Mouse (Mus musculus) urinary bladder, adult 18-20 months (tissue): ENCODE data around the gene Rgs3.

ENCODE experiments used
- DNase-seq, 2 experiments: peaks; one replicate each; pipeline ENCODE4 v3.0.0; 2022; ENCODE audit warnings: low spot score in 2 of 2, mixed read lengths in 2 of 2

The Rgs3 gene

GRCm38 (mm10) chr4:62605856-62606541 is 46.4 kb downstream of the Rgs3 start:
- DNase-seq, result no peak

DNA sequence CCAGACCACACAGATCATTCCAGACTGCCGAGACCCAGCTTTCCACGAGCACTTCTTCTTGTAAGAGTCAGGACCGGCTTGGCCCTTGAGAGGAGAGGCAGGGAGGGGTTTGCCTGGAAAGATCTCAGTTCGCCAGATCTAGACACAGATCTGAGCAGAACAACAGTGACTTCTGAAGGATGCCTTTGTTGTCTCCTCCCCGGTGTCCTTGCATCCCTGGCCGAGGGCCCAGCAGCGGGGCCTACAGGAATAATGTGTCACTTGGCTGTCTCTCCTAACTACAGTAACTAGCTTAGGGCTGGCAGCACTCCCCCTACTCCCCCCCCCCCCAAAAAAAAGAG is 46.9 kb downstream of the Rgs3 start:
- DNase-seq, result no peak

DNA sequence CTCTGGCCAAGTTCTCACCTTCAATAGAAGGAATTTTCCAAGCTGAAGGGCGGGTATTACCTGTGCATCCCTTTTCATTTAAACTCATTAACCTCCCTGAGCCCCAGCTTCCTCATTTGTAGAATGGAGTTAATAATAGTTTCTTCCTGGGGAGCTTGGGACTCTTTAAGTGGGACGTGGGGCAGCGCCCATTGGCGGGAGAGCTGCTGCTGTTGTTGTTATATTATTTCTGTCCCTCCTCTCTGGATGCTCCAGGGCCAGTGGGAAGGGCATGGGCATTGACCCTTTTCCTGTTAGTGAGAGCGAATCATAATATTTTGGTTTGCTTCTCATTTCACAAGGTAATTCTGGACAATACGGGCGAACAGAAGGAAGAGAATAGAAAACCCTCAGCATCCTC is 47.3 kb downstream of the Rgs3 start:
- no peak for DNase-seq

GRCm38 (mm10) chr4:62607345-62607744 is 47.7 kb downstream of the Rgs3 start:
- DNase-seq, result no peak

DNA sequence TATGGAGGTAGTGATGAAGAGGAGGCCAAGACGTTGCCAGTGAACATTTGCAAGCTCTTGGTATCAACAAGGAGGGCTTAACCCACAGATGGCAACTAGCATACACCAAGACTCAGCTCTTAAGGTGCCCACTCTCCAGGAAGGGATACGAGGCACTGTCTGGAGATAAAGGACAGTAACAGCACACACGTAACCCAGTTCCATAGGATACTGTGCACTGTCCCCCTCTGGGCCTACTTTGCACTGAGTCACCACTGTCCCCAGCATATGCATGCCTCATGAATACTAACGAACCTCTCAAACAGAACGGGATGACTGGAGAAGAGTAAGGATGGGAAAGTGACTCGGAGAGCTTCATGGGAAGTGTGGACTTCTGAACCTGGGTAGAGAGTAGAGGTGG is 48.2 kb downstream of the Rgs3 start:
- no peak for DNase-seq

DNA sequence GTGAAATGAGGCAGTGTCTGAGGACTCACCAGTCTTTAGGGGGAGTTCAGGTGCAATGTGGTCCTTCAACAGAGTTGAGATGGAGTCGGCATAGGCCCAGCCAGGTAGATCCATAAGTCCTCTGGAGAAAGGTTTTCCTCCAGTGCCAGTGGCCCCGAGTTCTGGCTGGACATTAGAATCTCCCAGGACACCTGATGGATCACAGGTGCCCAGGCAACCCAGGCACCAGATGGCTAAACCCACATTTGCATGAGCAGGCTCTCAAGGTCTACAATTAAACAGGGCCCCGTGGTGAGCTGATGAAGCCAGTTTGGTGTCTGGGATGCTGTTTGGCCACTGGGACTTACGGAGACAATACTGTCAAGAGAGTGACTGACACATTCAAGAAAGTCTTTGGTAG is 49.7 kb downstream of the Rgs3 start:
- no peak for DNase-seq

- DNase-seq, result no peak
These were observed 50.6 kb downstream of the Rgs3 start for GRCm38 (mm10) chr4:62610142-62610675.

DNA sequence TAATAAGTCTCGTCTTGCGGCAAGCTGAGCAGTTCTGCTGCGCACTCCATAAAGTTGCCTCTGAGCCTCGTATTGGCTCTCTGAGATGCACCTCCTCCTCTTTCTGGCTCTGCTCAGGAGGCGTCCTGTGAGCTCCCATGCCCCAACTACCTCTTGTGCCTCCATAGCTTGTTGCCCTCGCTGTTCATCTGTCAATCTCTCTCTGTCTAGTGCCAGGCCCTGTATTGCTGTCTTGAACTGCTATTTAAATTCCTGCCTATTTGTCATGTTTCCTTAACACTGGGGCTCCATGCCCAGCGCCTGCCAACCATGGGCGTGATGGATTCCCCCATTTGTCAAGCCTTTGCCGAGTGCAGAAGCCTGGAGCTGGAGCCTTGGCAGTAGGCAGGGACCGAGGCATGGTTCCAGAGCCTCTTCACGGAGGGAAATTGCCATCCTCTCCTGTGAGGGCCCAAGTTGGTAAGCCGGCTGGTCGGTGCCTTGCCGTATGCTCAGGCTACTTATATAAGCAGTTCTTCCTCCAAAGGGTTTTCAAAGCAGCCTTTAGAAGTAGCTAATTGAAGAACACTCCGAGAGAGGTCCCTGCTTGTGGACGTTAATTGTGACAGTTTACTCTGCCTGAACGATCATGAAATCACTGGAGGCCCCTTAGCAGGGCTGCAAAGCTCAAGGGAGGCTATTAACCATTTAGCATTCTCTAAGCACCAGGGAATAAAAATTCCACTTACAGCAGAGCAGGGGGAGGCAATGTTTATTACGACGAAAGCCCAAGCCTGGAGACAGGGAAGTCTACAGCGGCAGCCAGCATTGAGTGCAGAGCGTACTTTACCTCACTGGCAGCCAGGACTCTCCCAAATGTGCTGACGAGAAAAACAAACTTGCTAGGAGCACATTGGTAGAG is 53.2 kb downstream of the Rgs3 start:
- DNase-seq, result no peak

DNA sequence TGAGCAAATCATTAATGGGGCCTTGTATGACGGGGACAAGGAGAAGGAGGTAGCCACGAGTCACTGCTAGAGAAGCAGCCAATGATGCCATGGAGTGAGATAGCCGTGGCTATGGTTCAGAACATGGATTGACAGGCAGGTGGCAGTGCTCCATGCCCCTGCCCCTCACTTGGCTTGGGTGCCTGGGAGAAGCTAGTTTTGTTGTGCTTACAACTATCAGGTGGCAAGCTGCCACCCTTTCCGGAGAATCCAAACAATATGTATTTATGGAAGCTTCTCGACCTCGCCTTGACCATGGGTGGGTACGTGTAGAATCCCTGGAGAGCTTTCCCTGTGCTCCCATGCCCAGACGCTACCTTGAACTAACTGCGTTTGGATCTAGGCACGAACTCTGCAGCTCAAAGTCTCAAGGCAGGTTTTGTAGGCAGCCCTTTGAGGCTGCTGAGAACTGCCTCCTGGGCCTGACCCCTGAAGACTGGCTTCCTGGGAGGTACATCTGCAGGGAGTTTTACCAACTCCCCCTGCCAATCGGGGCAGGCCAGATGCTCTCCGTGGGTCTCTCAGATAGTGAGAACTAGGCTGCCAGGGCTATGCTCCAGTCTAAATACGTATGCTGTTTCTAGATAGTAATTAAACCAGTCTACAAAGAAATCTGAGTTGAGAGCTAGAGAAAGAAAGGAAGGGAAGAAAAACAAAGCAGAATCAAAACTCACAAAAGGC is 54.2 kb downstream of the Rgs3 start:
- no peak for DNase-seq

GRCm38 (mm10) chr4:62617856-62618440 is 58.3 kb downstream of the Rgs3 start:
- no peak for DNase-seq

GRCm38 (mm10) chr4:62619232-62619964 is 59.8 kb downstream of the Rgs3 start:
- DNase-seq, result no peak

- DNase-seq, result no peak
These were observed 60.3 kb downstream of the Rgs3 start for GRCm38 (mm10) chr4:62619965-62620244.

DNA sequence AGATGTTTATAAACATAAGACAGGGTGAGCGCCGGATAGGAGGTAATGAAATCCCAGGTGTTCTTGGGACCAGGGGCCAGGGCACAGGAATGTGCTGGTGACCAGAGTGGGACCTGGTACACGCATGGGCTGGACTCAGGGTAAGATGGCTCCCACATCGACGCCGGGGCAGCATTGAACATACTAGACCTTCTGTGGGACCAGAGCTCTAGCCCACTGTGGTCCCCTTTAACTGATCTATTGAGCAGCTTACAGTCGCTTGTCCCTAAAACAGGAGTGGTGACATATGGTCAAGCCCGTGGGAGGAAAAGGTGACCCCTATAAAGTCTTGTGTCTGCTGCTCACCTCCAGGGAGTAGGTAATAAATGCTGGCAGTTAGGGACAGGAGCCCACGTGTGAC is 61.5 kb downstream of the Rgs3 start:
- DNase-seq, result no peak

DNA sequence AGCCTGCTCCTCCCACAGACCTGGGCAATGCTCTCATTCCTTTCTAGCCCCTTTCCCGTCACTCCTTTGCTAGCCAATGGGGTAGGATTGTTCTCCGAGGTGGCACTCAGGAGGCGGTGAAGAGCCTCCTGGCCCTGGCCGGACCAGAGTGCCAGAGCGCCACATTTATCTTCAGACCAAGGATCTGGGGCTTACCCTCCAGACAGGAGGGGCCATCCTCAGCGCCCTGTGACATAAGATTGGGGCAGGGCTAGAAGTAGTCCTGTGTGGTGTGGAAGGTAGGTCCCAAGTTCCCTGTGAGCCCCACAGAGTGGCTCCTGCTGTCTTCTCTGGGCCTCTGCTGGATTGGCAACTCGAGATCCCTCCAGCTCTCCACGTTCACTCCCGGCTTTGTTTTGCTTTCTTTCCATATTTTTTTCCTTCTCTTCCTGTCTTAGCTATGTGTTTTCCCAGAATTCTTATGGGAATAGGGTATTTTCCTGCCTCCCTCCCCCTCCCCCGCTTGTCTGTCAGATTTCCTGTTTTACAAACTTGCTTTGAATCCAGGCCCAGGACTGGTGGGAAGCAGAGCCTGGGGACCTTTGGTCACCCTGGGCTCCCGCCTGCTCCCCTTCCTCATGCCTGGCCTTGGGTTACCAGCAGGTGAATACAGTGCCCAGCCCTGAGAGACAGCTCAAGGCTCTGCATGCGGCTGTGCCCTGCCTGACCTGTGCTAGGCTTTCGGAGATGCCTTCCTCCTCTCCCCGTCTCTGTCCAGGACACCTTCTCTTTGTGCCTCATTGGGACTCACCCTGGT is 62.4 kb downstream of the Rgs3 start:
- DNase-seq, result no peak

GRCm38 (mm10) chr4:62623251-62624015 is 63.8 kb downstream of the Rgs3 start:
- no peak for DNase-seq

DNA sequence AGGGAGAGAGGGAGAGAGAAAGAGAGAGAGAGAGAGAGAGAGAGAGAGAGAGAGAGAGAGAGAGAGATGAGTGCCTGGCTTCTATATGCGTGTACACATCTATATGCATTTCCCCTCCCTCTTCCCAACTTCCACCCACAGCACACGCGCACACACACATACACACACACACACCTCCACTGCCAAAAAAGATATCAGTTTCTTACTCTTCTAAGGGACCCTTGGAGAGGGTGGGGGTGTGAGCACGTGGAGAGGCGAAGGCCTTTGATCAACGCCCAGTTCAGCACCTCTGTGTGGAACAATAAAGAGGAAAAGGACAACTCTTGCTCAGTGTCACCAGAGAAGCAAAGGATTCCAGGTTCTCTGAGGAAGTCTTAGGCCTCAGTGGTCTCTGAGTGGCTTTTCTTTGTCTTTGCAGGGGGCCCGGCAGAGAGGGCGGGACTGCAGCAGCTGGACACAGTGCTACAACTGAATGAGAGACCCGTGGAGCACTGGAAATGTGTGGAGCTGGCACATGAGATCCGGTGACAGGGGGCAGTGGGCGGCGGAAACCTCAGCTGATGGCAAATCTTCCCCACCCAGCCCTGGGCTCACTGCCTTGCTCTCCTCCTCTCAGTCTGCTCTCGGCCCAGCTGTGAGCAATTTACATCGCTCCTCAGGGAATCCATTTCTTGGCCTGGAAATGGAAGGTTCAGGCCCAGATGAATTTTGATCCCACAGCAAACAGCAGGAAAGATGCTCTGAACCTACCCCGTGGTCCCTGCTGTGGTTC is 65.2 kb downstream of the Rgs3 start:
- DNase-seq, result no peak

- DNase-seq, result no peak
These were observed 65.9 kb downstream of the Rgs3 start for GRCm38 (mm10) chr4:62625451-62626061.

DNA sequence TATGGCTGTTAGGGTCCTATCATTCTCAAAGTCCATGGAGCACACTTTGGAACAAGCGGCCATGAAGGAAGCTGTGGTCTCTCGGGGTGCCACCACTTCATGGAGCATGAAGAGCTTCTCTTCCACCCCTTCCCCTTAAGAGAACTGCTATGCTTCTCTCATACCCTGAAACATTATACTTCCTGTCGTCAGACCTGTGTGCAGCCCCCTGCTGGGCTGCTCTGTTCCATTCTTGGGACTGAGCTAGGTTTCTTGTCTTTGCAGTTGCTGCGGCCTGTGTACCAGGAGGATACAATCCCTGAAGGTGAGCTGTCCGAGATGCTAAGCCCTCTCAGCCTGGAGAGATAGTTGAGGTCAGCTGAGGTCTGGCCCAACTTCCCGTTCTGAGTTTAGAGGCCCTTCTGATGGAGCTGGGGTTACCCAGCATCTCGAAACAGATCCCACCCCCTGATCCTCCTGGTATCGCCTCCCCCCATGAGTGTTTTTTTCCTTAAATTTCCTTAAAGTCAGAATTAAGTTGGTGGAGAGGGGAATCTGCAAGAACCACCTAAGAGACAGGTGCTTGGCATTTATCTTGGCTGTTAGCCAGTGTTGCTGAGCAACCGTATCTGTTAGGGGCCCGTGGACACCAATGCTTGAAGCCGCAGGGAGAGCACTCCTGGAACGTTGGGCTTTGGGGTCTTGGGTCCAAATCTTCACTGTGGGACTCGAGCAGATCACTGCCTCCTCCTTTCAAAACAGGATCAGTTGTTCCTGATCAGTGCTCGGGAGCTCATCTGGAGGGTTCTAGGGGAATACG is 66.8 kb downstream of the Rgs3 start:
- DNase-seq, result no peak
